Mouse (Mus musculus): Measurements from ENCODE around the gene Akap10.

- TF ChIP-seq TAL1 (IDR thresholded peaks at IDR 0.05; ENCODE audit: low read length) (no peak), GATA1 (IDR thresholded peaks at IDR 0.05; ENCODE audit: low read length) (no peak)
Measured at GRCm38 (mm10) chr11:61956572-61957295, 26.7 kb upstream of the Akap10 start, which contains the start of gene Specc1.
